Mouse (Mus musculus): Measurements from ENCODE around the gene Nt5c1b.

Nt5c1b gene

GRCm38 (mm10) chr12:10369673-10370072 is at the start of gene Nt5c1b:
TSS of gene Nt5c1b (plus strand) at chr12:10369973.
- no peak for DNase-seq (ENCODE audit: low spot score)

GRCm38 (mm10) chr12:10327651-10328050 is 42.1 kb upstream of the Nt5c1b start:
- DNase-seq (ENCODE audit: low spot score): no peak

- no peak for DNase-seq (ENCODE audit: low spot score)
These were observed 40.3 kb upstream of the Nt5c1b start for GRCm38 (mm10) chr12:10329460-10329859.

- peak; percentile 9 for DNase-seq (ENCODE audit: low spot score)
These were observed 29.2 kb upstream of the Nt5c1b start for GRCm38 (mm10) chr12:10340604-10341003.

GRCm38 (mm10) chr12:10350706-10351105 is 19.1 kb upstream of the Nt5c1b start:
- DNase-seq (ENCODE audit: low spot score): no peak

GRCm38 (mm10) chr12:10357756-10358155 is 12.0 kb upstream of the Nt5c1b start:
- DNase-seq (ENCODE audit: low spot score): peak; percentile 61

GRCm38 (mm10) chr12:10390671-10391441 is 21.1 kb downstream of the Nt5c1b start, which contains the start of gene Rdh14:
TSS of gene Rdh14 (plus strand) at chr12:10390772.
- DNase-seq (ENCODE audit: low spot score): peak; percentile 92

GRCm38 (mm10) chr12:10400788-10401187 is 31.0 kb downstream of the Nt5c1b start:
- DNase-seq (ENCODE audit: low spot score): no peak

GRCm38 (mm10) chr12:10402421-10403115 is 32.8 kb downstream of the Nt5c1b start:
- no peak for DNase-seq (ENCODE audit: low spot score)

GRCm38 (mm10) chr12:10410511-10411179 is 40.9 kb downstream of the Nt5c1b start:
- DNase-seq (ENCODE audit: low spot score): no peak

GRCm38 (mm10) chr12:10411453-10411852 is 41.7 kb downstream of the Nt5c1b start:
- no peak for DNase-seq (ENCODE audit: low spot score)

GRCm38 (mm10) chr12:10422347-10422746 is 52.6 kb downstream of the Nt5c1b start:
- DNase-seq (ENCODE audit: low spot score): peak; percentile 45

GRCm38 (mm10) chr12:10425982-10426863 is 56.5 kb downstream of the Nt5c1b start:
- peak; percentile 60 for DNase-seq (ENCODE audit: low spot score)

- no peak for DNase-seq (ENCODE audit: low spot score)
These were observed 61.2 kb downstream of the Nt5c1b start for GRCm38 (mm10) chr12:10430999-10431398.

- peak; percentile 90 for DNase-seq (ENCODE audit: low spot score)
These were observed 68.6 kb downstream of the Nt5c1b start for GRCm38 (mm10) chr12:10438054-10439001.

Data from embryo, embryonic 10 days (tissue).